Mouse (Mus musculus): Measurements from ENCODE around the gene Ctsa.

Ctsa gene

GRCm38 (mm10) chr2:164832748-164833301 is at the start of gene Ctsa:
TSS of gene Ctsa (plus strand) at chr2:164832873.
- DNase-seq (ENCODE audit: low read depth, low spot score): peak; percentile 79

- DNase-seq (ENCODE audit: low read depth, low spot score): peak; percentile 69
Measured at GRCm38 (mm10) chr2:164783926-164784581, 48.6 kb upstream of the Ctsa start.

- DNase-seq (ENCODE audit: low read depth, low spot score): no peak
Measured at GRCm38 (mm10) chr2:164784869-164785420, 47.7 kb upstream of the Ctsa start.

- peak; percentile 48 for DNase-seq (ENCODE audit: low read depth, low spot score)
Measured at GRCm38 (mm10) chr2:164785481-164786387, 46.9 kb upstream of the Ctsa start, which contains the start of gene Snx21. TSS of gene Snx21 (plus strand) at chr2:164785823.

- no peak for DNase-seq (ENCODE audit: low read depth, low spot score)
Measured at GRCm38 (mm10) chr2:164786388-164786885, 46.2 kb upstream of the Ctsa start.

- DNase-seq (ENCODE audit: low read depth, low spot score): no peak
Measured at GRCm38 (mm10) chr2:164787032-164787431, 45.6 kb upstream of the Ctsa start.

GRCm38 (mm10) chr2:164787779-164788178 is 44.9 kb upstream of the Ctsa start:
- no peak for DNase-seq (ENCODE audit: low read depth, low spot score)

GRCm38 (mm10) chr2:164788411-164788810 is 44.3 kb upstream of the Ctsa start:
- peak; percentile 63 for DNase-seq (ENCODE audit: low read depth, low spot score)

- no peak for DNase-seq (ENCODE audit: low read depth, low spot score)
Measured at GRCm38 (mm10) chr2:164790451-164790850, 42.2 kb upstream of the Ctsa start.

- DNase-seq (ENCODE audit: low read depth, low spot score): no peak
Measured at GRCm38 (mm10) chr2:164791841-164792261, 40.8 kb upstream of the Ctsa start.

- DNase-seq (ENCODE audit: low read depth, low spot score): no peak
Measured at GRCm38 (mm10) chr2:164792400-164793190, 40.1 kb upstream of the Ctsa start.

- DNase-seq (ENCODE audit: low read depth, low spot score): peak; percentile 85
Measured at GRCm38 (mm10) chr2:164793236-164793635, 39.4 kb upstream of the Ctsa start.

GRCm38 (mm10) chr2:164793772-164794171 is 38.9 kb upstream of the Ctsa start:
- peak; percentile 73 for DNase-seq (ENCODE audit: low read depth, low spot score)

GRCm38 (mm10) chr2:164794293-164794692 is 38.4 kb upstream of the Ctsa start:
- peak; percentile 91 for DNase-seq (ENCODE audit: low read depth, low spot score)

GRCm38 (mm10) chr2:164795868-164796267 is 36.8 kb upstream of the Ctsa start:
- no peak for DNase-seq (ENCODE audit: low read depth, low spot score)

GRCm38 (mm10) chr2:164798554-164798953 is 34.1 kb upstream of the Ctsa start:
- DNase-seq (ENCODE audit: low read depth, low spot score): peak; percentile 73

GRCm38 (mm10) chr2:164800252-164801004 is 32.2 kb upstream of the Ctsa start:
- DNase-seq (ENCODE audit: low read depth, low spot score): no peak

GRCm38 (mm10) chr2:164803201-164803920 is 29.3 kb upstream of the Ctsa start:
- no peak for DNase-seq (ENCODE audit: low read depth, low spot score)

GRCm38 (mm10) chr2:164803921-164804313 is 28.8 kb upstream of the Ctsa start:
- no peak for DNase-seq (ENCODE audit: low read depth, low spot score)

Data from ES-CJ7 (cell line).